Mouse (Mus musculus) heart, embryonic 11.5 days (tissue): ENCODE data around the gene Slc1a5. TPM values are rescaled to one million over a fixed set of nuclear protein-coding genes. Genes with fewer than 3 reads are reported as not detected.

Experiments
- ATAC-seq: fragments of 200-750 bp; cut with Nextera tagmentation; replicated peaks from 2 replicates; pipeline ENCODE4 v1.8.0; 2017; ENCODE audit warnings: moderate library complexity; ENCODE audit not compliant: insufficient number of reproducible peaks, low FRiP score, low TSS enrichment
- H3K27ac ChIP-seq: fragments of 300-500 bp; sonication (generic); 2 replicates; pipeline ENCODE4 v1.5.1; 2014; ENCODE audit warnings: mild to moderate bottlenecking, low read depth, low read length
- H3K27me3 ChIP-seq: fragments of 300-500 bp; sonication (generic); 2 replicates; pipeline ENCODE4 v1.6.1; 2014; ENCODE audit warnings: mild to moderate bottlenecking, low read length, mixed read lengths; ENCODE audit not compliant: control insufficient read depth, insufficient read depth
- H3K36me3 ChIP-seq: fragments of 300-500 bp; sonication (generic); 2 replicates; pipeline ENCODE4 v1.6.1; 2014; ENCODE audit warnings: mild to moderate bottlenecking, low read length, moderate library complexity, mixed read lengths; ENCODE audit not compliant: control insufficient read depth, insufficient read depth
- H3K4me1 ChIP-seq: fragments of 300-500 bp; sonication (generic); 2 replicates; pipeline ENCODE4 v1.6.1; 2014; ENCODE audit warnings: low read length; ENCODE audit not compliant: control insufficient read depth, insufficient read depth
- H3K4me2 ChIP-seq: fragments of 300-500 bp; sonication (generic); 2 replicates; pipeline ENCODE4 v1.6.1; 2014; ENCODE audit warnings: mild to moderate bottlenecking, moderate library complexity
- H3K4me3 ChIP-seq: fragments of 300-500 bp; sonication (generic); 2 replicates; pipeline ENCODE4 v1.5.1; 2014; ENCODE audit warnings: low read depth, low read length
- H3K9ac ChIP-seq: fragments of 300-500 bp; sonication (generic); 2 replicates; pipeline ENCODE4 v1.6.1; 2014; ENCODE audit warnings: mild to moderate bottlenecking, low read depth, low read length, moderate library complexity
- H3K9me3 ChIP-seq: fragments of 300-500 bp; sonication (generic); replicated peaks from 2 replicates; pipeline ENCODE4 v1.6.1; 2016; ENCODE audit warnings: low read length; ENCODE audit not compliant: control insufficient read depth
- WGBS: fragments of 180-500 bp; shearing (Covaris S2); extraction: QIAGEN DNeasy Blood & Tissue Kit; methylation state at CpG from one replicate; pipeline ENCODE4 v1.1.7; 2014; ENCODE audit not compliant: insufficient replicate concordance; 5-methylcytosine and 5-hydroxymethylcytosine counted together
- polyA plus RNA-seq: library from polyadenylated mRNA; unstranded; fragments of >200 nt; fragmentation: Nextera tagmentation; extraction: Ambion mirVana; gene quantifications from 2 replicates; pipeline ENCODE4 v1.2.1, GENCODE M21; 2014

Slc1a5 gene
- polyA plus RNA-seq, 1 experiment from 2014 or later, result 30.1 TPM

DNA sequence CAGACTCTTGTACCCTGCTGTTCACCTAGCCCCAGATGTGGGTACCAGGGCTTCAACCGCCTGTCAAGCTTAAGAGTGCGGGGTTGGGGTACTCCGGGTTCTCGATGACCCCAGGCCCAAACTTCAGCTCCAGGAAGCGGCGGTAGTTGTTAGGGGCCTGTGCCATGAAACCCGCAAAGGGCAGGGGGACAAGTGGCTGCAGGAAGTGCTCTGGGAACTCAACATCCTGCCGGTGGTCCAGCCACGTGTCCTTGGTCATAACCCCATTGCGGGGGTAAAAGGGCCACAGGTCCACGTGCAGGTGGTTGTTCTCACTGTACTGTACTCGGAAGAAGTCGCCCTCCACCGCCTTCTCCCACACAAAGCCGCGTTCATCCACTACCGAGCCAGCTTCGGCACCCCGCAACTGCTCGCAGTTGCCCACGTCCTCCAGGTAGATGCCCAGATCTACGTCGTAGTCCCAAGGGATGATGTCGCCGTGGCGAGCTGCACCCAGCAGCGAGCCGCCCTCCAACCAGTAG is 29.3 kb downstream of the Slc1a5 start:
- Histone ChIP-seq H3K4me3 (peak overlapping the region; percentile 41; the same call in 1 of the 2 replicates), H3K9me3 (no peaks in the 10 kb centered on the region), H3K4me1 (peaks cover 14% of the 10 kb centered on the region; the same call in 1 of the 2 replicates), H3K27me3 (peaks cover 22% of the 10 kb centered on the region), H3K9ac (no peak overlapping the region), H3K27ac (no peak overlapping the region), H3K36me3 (peaks cover 9% of the 10 kb centered on the region), H3K4me2 (peak overlapping the region; percentile 83)
- WGBS, result 41% methylated on average over 28 of the region's 28 CpGs
- no peak for ATAC-seq

DNA sequence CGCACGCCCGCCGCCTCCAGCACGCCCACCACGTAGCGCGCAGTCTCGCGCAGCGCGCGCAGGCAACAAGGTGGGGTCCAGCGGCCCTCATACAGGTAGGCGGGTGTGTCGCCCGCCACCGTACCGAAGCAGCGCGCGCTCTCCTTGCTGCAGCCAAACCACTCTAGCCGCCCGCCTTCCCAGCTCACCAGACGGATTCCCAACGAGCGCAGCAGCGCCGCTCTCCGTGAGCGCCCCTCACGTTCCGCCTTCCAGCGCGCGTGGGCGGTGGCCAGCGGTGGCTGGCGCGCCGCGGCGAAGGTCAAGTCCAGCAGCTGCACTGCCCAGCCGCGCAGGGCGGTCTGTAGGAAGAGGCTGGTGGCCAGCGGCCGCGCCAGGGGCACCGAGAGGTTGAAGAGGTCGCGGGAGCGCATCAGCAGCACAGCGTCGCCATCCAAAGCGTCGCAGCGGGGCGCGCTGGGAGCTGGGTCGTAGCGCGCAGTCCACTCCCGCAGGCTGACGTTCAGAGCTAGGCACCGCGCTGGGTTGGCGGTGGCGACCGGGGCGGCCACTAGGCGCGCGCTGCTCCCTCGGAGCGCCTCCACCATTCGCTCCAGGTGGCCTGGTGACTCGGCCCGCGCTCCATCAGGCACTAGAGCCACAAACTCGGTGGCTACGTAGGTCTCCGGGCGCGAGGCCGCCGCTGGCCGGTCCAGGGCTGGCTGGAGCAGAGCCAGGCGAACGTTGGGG is 29.9 kb downstream of the Slc1a5 start:
- ATAC-seq, result peak; percentile 36
- Histone ChIP-seq H3K9me3 (no peaks in the 10 kb centered on the region), H3K4me1 (peaks cover 16% of the 10 kb centered on the region; the same call in 1 of the 2 replicates), H3K4me3 (peak overlapping the region; percentile 41), H3K27ac (no peak overlapping the region), H3K36me3 (peaks cover 9% of the 10 kb centered on the region), H3K9ac (peak overlapping the region; percentile 52; the same call in 1 of the 2 replicates), H3K27me3 (peaks cover 22% of the 10 kb centered on the region), H3K4me2 (peak overlapping the region; percentile 83)
- WGBS, result 6% methylated on average over 90 of the region's 90 CpGs

DNA sequence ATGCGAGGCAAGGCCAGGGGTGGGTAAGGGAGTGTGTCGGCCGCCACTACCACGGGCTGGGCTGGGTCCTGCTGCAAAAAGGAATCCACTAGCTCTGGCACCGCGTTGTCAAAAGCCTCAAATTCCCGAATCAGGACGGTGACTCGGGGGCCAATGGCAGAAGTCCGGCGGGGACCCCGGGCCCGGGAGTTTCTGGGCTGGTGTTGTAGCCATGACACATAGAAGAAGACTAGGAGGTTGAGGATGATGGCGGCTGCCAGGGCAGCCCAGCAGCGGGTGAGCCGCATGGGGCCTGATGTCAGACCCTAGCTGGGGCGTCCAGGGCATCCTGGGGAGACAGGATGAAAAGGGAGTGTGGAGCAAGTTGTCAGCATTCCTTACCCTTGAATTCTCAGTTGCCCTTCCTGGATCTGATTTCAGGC is 30.5 kb downstream of the Slc1a5 start:
- Histone ChIP-seq H3K9me3 (no peaks in the 10 kb centered on the region), H3K9ac (peak overlapping the region; percentile 52; the same call in 1 of the 2 replicates), H3K4me1 (peaks cover 16% of the 10 kb centered on the region; the same call in 1 of the 2 replicates), H3K4me3 (peak overlapping the region; percentile 41), H3K27ac (no peak overlapping the region), H3K4me2 (peak overlapping the region; percentile 83), H3K27me3 (peaks cover 22% of the 10 kb centered on the region), H3K36me3 (peaks cover 9% of the 10 kb centered on the region)
- ATAC-seq, result no peak
- 16% methylated on average over 17 of the region's 17 CpGs for WGBS

DNA sequence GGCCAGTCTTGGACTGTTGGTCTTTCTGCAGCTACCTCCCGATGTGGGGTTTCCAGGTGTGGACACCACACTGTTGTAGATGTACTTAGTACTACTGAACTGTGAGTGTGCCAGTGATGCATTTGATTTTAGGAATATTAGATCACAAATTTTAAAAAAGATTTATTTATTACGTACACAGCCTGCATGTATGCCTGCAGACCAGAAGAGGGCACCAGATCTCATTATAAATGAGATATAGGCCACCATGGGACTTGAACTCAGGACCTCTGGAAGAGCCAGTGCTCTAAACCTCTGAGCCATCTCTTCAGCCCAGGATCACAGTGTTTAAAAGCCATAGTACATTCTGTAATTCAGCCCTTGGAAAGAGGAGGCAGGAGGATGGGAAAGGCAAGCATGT is 31.4 kb downstream of the Slc1a5 start:
- Histone ChIP-seq H3K4me3 (no peak overlapping the region), H3K9me3 (no peaks in the 10 kb centered on the region), H3K27me3 (peaks cover 22% of the 10 kb centered on the region), H3K4me1 (peaks cover 21% of the 10 kb centered on the region), H3K27ac (no peak overlapping the region), H3K36me3 (peaks cover 9% of the 10 kb centered on the region), H3K9ac (no peak overlapping the region), H3K4me2 (no peak overlapping the region)
- 76% methylated on average over 2 of the region's 2 CpGs for WGBS
- ATAC-seq, result no peak

DNA sequence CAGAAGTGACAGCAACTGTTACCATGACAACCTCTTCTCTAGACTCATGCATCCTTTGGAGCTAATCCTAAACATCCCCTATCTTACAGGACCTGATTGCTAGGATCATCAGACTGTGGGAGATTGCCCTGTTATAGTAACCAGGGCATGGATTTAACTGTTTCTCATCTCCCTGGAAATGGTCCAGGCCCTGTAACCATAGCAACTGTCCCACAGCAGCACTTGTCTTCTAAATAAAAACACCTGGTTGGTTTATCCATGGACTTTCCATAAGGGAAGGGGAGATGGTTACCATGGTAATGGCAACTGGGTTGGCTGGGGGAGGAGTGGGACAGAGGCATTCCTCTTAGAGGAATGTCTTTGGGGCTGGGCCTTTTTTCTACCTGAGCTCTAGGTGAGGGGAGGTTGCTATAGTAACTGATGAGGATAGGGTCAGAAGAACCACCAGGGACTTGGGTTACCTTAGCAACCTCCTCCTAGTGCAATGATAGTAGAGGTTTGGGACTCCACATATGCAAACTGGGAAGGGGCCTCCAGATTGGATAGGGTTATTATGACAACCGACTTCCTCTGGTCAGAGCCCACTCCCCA is 34.3 kb downstream of the Slc1a5 start, which contains the start of gene Strn4:
TSS of gene Strn4 (plus strand) at position 539 of the 591 bp plus-strand sequence.
- peaks cover 48% of the 10 kb centered on the region for H3K4me1 ChIP-seq
- peak within 1 kb of the TSS; percentile 100 for H3K9ac ChIP-seq
- WGBS, result 15% methylated on average over 1 of the region's 1 CpGs
- H3K4me2 ChIP-seq, result peak within 1 kb of the TSS; percentile 99
- peak within 1 kb of the TSS; percentile 93 for H3K27ac ChIP-seq
- peaks cover 20% of the 10 kb centered on the region for H3K27me3 ChIP-seq
- no peaks in the 10 kb centered on the region for H3K9me3 ChIP-seq
- no peak for ATAC-seq
- H3K4me3 ChIP-seq, result peak within 1 kb of the TSS; percentile 95
- peaks cover 4% of the 10 kb centered on the region for H3K36me3 ChIP-seq

DNA sequence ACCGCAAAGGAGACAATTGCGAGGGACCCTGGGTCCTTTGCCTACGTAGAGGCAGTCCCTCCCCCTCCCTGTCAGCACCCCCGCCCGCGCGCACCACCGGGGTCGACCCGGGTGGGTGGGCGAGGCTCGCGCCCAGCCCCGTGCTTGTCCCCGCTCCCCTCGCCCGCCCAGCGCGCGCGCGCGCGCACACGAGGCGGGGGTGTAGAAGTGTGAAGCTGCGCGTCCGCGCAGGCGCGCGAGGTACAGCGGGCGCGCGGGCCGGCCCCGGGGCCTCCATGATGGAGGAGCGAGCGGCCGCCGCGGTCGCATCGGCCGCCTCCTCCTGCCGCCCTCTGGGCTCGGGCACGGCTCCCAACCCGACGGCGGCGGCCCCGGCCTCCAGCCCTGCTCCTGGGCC is 34.9 kb downstream of the Slc1a5 start:
- H3K4me1 ChIP-seq, result peaks cover 51% of the 10 kb centered on the region

DNA sequence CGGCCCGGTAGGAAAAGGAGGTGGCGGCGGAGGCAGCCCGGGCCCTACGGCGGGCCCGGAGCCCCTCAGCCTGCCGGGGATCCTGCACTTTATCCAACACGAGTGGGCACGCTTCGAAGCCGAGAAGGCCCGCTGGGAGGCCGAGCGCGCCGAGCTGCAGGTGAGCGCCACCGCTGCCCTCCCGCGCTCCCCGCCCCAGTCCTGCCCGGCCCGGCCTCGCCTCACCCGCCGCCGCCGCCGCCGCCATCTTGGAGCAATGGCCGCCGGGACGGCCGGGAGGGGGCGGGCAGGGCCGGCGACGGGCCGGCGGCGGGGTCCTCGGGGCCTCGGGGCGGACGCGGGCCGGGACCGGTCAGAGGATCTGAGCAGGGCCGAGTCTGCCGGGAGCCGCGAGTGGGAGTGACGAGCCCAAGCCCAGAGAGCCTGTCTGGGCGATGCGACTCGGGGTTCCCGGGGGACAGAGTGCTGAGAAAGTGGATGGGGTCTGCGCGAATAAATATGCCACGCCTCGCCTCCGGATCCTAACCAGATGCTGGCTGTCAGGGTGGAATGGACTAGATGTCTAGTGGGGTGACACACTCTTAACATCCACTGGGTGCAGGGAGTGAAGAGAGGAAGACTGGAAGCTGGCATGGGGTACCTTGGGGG is 35.5 kb downstream of the Slc1a5 start, which contains the start of gene Fkrp:
TSS of gene Fkrp (minus strand) at position 258 of the 648 bp plus-strand sequence.
- H3K9me3 ChIP-seq, result no peaks in the 10 kb centered on the region
- H3K4me1 ChIP-seq, result peaks cover 51% of the 10 kb centered on the region
- peak within 1 kb of the TSS; percentile 93 for H3K27ac ChIP-seq
- H3K4me2 ChIP-seq, result peak within 1 kb of the TSS; percentile 99
- peaks cover 9% of the 10 kb centered on the region for H3K27me3 ChIP-seq
- H3K36me3 ChIP-seq, result peaks cover 4% of the 10 kb centered on the region
- ATAC-seq, result peak; percentile 62
- peak within 1 kb of the TSS; percentile 100 for H3K9ac ChIP-seq
- peak within 1 kb of the TSS; percentile 95 for H3K4me3 ChIP-seq
- WGBS, result under 1% methylated on average over 57 of the region's 64 CpGs

More for the DNA sequence above, 34.9 kb downstream of the Slc1a5 start:
- Histone ChIP-seq H3K4me3 (peak overlapping the region; percentile 95), H3K9ac (peak overlapping the region; percentile 100), H3K9me3 (no peaks in the 10 kb centered on the region), H3K36me3 (peaks cover 4% of the 10 kb centered on the region), H3K27me3 (peaks cover 14% of the 10 kb centered on the region), H3K27ac (peak overlapping the region; percentile 93), H3K4me2 (peak overlapping the region; percentile 99)
- ATAC-seq, result peak; percentile 69
- 0% methylated on average over 37 of the region's 55 CpGs for WGBS

DNA sequence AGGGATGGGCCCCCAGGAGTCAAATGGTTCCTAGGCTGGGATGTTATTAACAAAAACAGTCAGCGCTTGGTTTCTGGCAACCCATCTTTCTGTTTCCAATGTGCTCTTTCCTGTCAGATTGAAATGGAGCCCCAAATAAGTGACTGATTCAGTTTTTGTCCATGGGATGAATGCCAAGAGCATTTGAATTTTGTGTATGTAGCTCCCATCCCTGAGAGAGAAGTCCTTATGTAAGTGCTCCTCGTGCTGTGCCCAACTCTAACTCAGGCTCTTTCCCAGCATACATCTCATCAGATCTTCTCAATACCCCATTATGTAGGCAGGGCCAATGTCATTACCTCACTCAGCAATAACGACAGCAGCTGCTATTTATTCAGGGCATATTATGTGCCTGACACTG is 36.6 kb downstream of the Slc1a5 start:
- H3K27me3 ChIP-seq, result no peaks in the 10 kb centered on the region
- H3K9me3 ChIP-seq, result no peaks in the 10 kb centered on the region
- H3K4me1 ChIP-seq, result peaks cover 55% of the 10 kb centered on the region
- no peak for ATAC-seq
- peak overlapping the region; percentile 100 for H3K9ac ChIP-seq
- peak overlapping the region; percentile 95 for H3K4me3 ChIP-seq
- 72% methylated on average over 3 of the region's 3 CpGs for WGBS
- no peak overlapping the region for H3K27ac ChIP-seq
- H3K4me2 ChIP-seq, result peak overlapping the region; percentile 99
- peaks cover 4% of the 10 kb centered on the region for H3K36me3 ChIP-seq
